8 mouse cellular contexts compared by ENCODE assay signal in genomic region chr3:95281216-95282126, GRCm38 (mm10). TPM values are rescaled to one million over a fixed set of nuclear protein-coding genes. Genes with fewer than 3 reads are reported as not detected.
DNase-seq lines count a peak whose midpoint lies in the region; ATAC-seq and TF ChIP-seq lines count a peak whose summit lies in the region.

Mindy1 (plus strand) TSS chr3:95281345.
Prune1 (minus strand) TSS chr3:95282076.

- WGBS in hindbrain, postnatal 0 days: under 1% methylated on average over 53 of the region's 53 CpGs

- peak within 1 kb of the TSS; percentile 82 for H3K9ac ChIP-seq in hindbrain, postnatal 0 days (replicated peaks; ENCODE audit: low read length)

- peaks cover 6% of the 10 kb centered on the region; the same call in 1 of the 2 replicates for H3K4me1 ChIP-seq in hindbrain, postnatal 0 days (ENCODE audit: insufficient read depth, low read length)

- H3K27ac ChIP-seq in gastrocnemius, adult 2 months: peak within 1 kb of the TSS; percentile 95
- peak within 1 kb of the TSS; percentile 90 for H3K27ac ChIP-seq in hindbrain, postnatal 0 days
- peak within 1 kb of the TSS; percentile 97 for H3K27ac ChIP-seq in left cerebral cortex, adult 2 months

- peak; percentile 97 for DNase-seq in WW6 (ENCODE audit: low read depth, low spot score)
- peak; percentile 95 to 99 for DNase-seq in cerebellum, postnatal 4 days (ENCODE audit: low spot score in 2 of 2)
- DNase-seq in gastrocnemius, adult 2 months: peak; percentile 100
- DNase-seq in hindbrain, postnatal 0 days (ENCODE audit: low spot score): peak; percentile 99
- peak; percentile 98 to 99 for DNase-seq in left cerebral cortex, adult 2 months (ENCODE audit: extremely low spot score in 1 of 2, low spot score in 2 of 2)
- DNase-seq in right cerebral cortex, adult 2 months (ENCODE audit: low spot score in 2 of 2): peak; percentile 99
- peak; percentile 99 for DNase-seq in urinary bladder, postnatal 14 days (ENCODE audit: low spot score)

- ATAC-seq in hindbrain, postnatal 0 days: peak; percentile 92
- ATAC-seq in megakaryocyte, adult 5-6 weeks (ENCODE audit: poor library complexity, severe bottlenecking): peak; percentile 80

- TF ChIP-seq CTCF in gastrocnemius, adult 2 months (IDR thresholded peaks at IDR 0.05): peak; percentile 43
- peak; percentile 59 for TF ChIP-seq CTCF in hindbrain, postnatal 0 days (IDR thresholded peaks at IDR 0.05; ENCODE audit: low read depth)
- TF ChIP-seq CTCF in left cerebral cortex, adult 2 months (IDR thresholded peaks at IDR 0.05): peak; percentile 41

- no peaks in the 10 kb centered on the region for H3K27me3 ChIP-seq in hindbrain, postnatal 0 days (ENCODE audit: insufficient read depth, low read length)

- no peaks in the 10 kb centered on the region for H3K9me3 ChIP-seq in hindbrain, postnatal 0 days (ENCODE audit: low read length)

- H3K4me2 ChIP-seq in hindbrain, postnatal 0 days (ENCODE audit: low read depth, low read length): peak within 1 kb of the TSS; percentile 86

- intact Hi-C loops in gastrocnemius, adult 2 months (cut with DNase I): no loop called here
- intact Hi-C loops in left cerebral cortex, adult 2 months (cut with DNase I): loop anchor here (1.0 to 5.0 kb wide), 5 partner anchors 31 to 153 kb away; partner anchors contain the start of genes Arnt, Gabpb2 and Tnfaip8l2

- peak within 1 kb of the TSS; percentile 88 for H3K4me3 ChIP-seq in gastrocnemius, adult 2 months
- peak within 1 kb of the TSS; percentile 70 for H3K4me3 ChIP-seq in hindbrain, postnatal 0 days (ENCODE audit: low read length)
- peak within 1 kb of the TSS; percentile 57 for H3K4me3 ChIP-seq in left cerebral cortex, adult 2 months

- H3K36me3 ChIP-seq in hindbrain, postnatal 0 days (ENCODE audit: insufficient read depth, low read length): no peaks in the 10 kb centered on the region

RNA-seq across cellular contexts. Expression of gene Mindy1, which starts in this region (rescaled TPM):
- total RNA-seq in gastrocnemius, adult 2 months (2021): 10 to 100 TPM; 23.9 to 26.4 TPM
- total RNA-seq in hindbrain, postnatal 0 days (2014; rRNA removed): 31.1 and 31.8 TPM in 2 replicates
- polyA plus RNA-seq in hindbrain, postnatal 0 days (2015; fragmentation: Nextera tagmentation; extraction: Ambion mirVana): 32.6 and 33.8 TPM in 2 replicates
- total RNA-seq in left cerebral cortex, adult 2 months (2021): 10 to 100 TPM; 19.9 to 21.5 TPM
- 49.5 and 55.2 TPM in 2 replicates for total RNA-seq in megakaryocyte, adult 5-6 weeks (2015)
- 44.0 and 54.1 TPM in 2 replicates for total RNA-seq in megakaryocyte, adult 5-6 weeks (2017)

RNA-seq across cellular contexts. Expression of gene Prune1, which starts in this region (rescaled TPM):
- 10 to 100 TPM; 45.8 to 46.9 TPM for total RNA-seq in gastrocnemius, adult 2 months (2021)
- total RNA-seq in hindbrain, postnatal 0 days (2014; rRNA removed): 72.7 and 77.4 TPM in 2 replicates
- polyA plus RNA-seq in hindbrain, postnatal 0 days (2015; fragmentation: Nextera tagmentation; extraction: Ambion mirVana): 56.6 and 60.4 TPM in 2 replicates
- 10 to 100 TPM; 22.1 to 23.5 TPM for total RNA-seq in left cerebral cortex, adult 2 months (2021)
- total RNA-seq in megakaryocyte, adult 5-6 weeks (2015): 12.4 and 14.5 TPM in 2 replicates
- 7.8 and 10.2 TPM in 2 replicates for total RNA-seq in megakaryocyte, adult 5-6 weeks (2017)

Comparison
In these comparisons a context has a peak if more than half of its experiments do, and no peak if none do; other contexts are left out.
1. Peak in every context shown above with its lines: DNase-seq, ATAC-seq, H3K4me3 ChIP-seq and H3K27ac ChIP-seq.